Mouse (Mus musculus): Measurements from ENCODE around the gene Gm43064. TPM values are rescaled to one million over a fixed set of nuclear protein-coding genes. Genes with fewer than 3 reads are reported as not detected.

The Gm43064 gene
- total and polyA plus RNA-seq, 2 experiments from 2014 or later: 0.37 to 0.50 TPM

DNA sequence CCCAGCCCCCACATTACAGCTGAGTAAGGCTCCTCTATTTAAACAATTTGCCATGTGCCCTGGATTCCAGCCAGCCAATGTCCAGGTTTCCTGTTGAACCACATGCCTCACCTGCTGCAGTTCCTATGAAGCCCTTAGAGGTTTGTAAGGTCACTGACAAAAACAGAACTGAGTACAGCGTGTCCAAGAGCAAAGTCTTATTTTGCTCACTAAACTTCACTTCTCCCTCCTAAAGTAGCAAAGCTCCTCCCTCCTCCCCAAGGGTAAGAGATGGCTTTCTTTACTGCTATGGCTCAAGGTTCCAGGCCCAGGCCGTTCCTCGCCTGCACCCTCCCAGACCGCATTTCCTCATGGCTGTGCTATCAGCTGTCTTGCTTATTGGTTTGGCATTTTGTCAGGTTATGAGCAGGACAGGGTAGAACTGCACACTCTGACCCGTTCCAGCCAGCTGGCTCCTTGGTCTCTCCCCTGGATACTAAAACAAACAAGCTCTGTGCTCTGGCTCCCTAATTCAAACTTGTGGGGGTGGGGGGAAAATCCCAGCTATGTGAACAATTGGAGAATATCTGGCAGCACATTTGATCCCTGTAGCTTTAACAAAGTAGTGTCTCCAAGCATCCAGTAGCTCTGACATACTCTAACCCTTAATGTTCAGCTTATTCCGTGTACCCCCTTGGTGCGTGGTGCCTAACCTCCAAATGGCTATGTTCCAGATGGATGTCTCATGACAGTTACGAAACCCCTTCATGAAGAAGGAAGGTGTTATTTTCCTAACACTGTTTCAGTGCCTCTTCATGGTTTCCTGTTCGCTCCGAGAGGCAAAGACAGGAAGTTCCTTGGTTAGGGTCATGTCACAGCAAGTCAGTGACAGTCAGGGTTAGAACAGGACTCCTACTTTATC, 7.5 kb upstream of the Gm43064 start:
- Histone ChIP-seq H3K4me2 (ENCODE audit: low read depth, low read length) (peak overlapping the region; percentile 38), H3K9me3 (replicated peaks; ENCODE audit: control insufficient read depth, low read length) (no peaks in the 10 kb centered on the region), H3K4me3 (ENCODE audit: low read depth, low read length) (no peak overlapping the region), H3K36me3 (replicated peaks; ENCODE audit: control insufficient read depth, insufficient read depth, low read length) (peaks cover 29% of the 10 kb centered on the region), H3K9ac (replicated peaks; ENCODE audit: low read depth, low read length) (0 out of 2 replicates have a peak overlapping the region, but pooled peaks have one; percentile 25), H3K4me1 (ENCODE audit: control insufficient read depth, insufficient read depth) (peaks cover 9% of the 10 kb centered on the region; the same call in 1 of the 2 replicates), H3K27me3 (ENCODE audit: control insufficient read depth, insufficient read depth, low read length) (no peaks in the 10 kb centered on the region), H3K27ac (ENCODE audit: low read depth) (peak overlapping the region; percentile 96)
- WGBS: 17% methylated on average over 10 of the region's 10 CpGs
- DNase-seq (ENCODE audit: low spot score) (peak; percentile 97), ATAC-seq (ENCODE audit: insufficient read depth, low read depth) (peak; percentile 99)
- TF ChIP-seq EP300 (IDR thresholded peaks at IDR 0.05; ENCODE audit: low read depth) (peak; percentile 89), CTCF (IDR thresholded peaks at IDR 0.05; ENCODE audit: low read depth) (no peak; the same call in 1 of the 2 replicates)

DNA sequence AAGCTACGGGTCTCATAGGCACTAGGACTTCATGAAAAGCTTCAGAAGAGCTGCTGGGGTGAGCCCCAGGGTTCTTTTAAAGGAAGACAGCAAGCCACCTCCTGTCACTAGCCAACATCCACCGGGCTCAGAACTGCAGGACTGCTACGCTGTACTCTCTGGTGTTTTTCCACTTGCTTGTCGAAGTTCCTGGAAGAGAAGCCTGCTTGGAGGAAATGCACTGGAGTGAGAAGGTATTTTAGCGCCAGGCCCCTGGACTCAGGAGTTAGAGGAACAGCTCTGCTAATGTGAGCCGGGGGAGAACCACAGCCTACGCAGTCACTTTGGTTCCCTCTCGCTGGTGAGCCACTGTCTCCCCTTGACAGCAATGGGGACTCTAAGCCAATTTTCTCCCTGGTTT, 6.5 kb upstream of the Gm43064 start:
- no peak overlapping the region for H3K9ac ChIP-seq (replicated peaks; ENCODE audit: low read depth, low read length)
- WGBS: 65% methylated on average over 8 of the region's 8 CpGs
- ATAC-seq (ENCODE audit: insufficient read depth, low read depth) (no peak), DNase-seq (ENCODE audit: low spot score) (no peak)
- H3K4me2 ChIP-seq (ENCODE audit: low read depth, low read length): no peak overlapping the region
- TF ChIP-seq EP300 (IDR thresholded peaks at IDR 0.05; ENCODE audit: low read depth): no peak
- no peak for TF ChIP-seq CTCF (IDR thresholded peaks at IDR 0.05; ENCODE audit: low read depth)
- H3K27ac ChIP-seq (ENCODE audit: low read depth): peak overlapping the region; percentile 96
- no peaks in the 10 kb centered on the region for H3K9me3 ChIP-seq (replicated peaks; ENCODE audit: control insufficient read depth, low read length)
- peaks cover 29% of the 10 kb centered on the region for H3K36me3 ChIP-seq (replicated peaks; ENCODE audit: control insufficient read depth, insufficient read depth, low read length)
- peaks cover 9% of the 10 kb centered on the region; the same call in 1 of the 2 replicates for H3K4me1 ChIP-seq (ENCODE audit: control insufficient read depth, insufficient read depth)
- no peak overlapping the region for H3K4me3 ChIP-seq (ENCODE audit: low read depth, low read length)
- H3K27me3 ChIP-seq (ENCODE audit: control insufficient read depth, insufficient read depth, low read length): no peaks in the 10 kb centered on the region

DNA sequence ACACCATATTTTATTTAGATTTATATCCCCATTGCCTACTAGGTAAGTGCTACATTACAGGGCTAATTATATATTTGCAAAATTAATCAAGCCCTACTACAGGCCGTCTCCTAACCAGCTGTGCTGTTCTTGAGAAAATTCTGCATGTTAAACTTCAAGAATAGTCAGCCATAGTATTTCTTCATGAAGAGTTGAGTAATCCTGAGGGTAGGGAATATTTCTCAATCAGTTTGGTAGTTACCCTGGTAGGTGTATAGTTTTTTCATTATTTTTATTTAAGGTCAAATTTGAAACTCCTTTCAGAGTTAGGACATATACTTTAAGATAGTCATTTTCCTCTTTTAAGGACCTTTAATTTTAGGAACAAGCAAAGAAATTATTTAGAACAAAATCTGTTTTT, 3.7 kb upstream of the Gm43064 start:
- Histone ChIP-seq H3K4me2 (ENCODE audit: low read depth, low read length) (no peak overlapping the region), H3K27ac (ENCODE audit: low read depth) (no peak overlapping the region), H3K4me1 (ENCODE audit: control insufficient read depth, insufficient read depth) (peaks cover 9% of the 10 kb centered on the region; the same call in 1 of the 2 replicates), H3K9ac (replicated peaks; ENCODE audit: low read depth, low read length) (no peak overlapping the region), H3K4me3 (ENCODE audit: low read depth, low read length) (no peak overlapping the region), H3K9me3 (replicated peaks; ENCODE audit: control insufficient read depth, low read length) (no peaks in the 10 kb centered on the region), H3K36me3 (replicated peaks; ENCODE audit: control insufficient read depth, insufficient read depth, low read length) (peaks cover 29% of the 10 kb centered on the region), H3K27me3 (ENCODE audit: control insufficient read depth, insufficient read depth, low read length) (no peaks in the 10 kb centered on the region)
- no peak for DNase-seq (ENCODE audit: low spot score)
- TF ChIP-seq CTCF (IDR thresholded peaks at IDR 0.05; ENCODE audit: low read depth): no peak
- 93% methylated on average over 1 of the region's 1 CpGs for WGBS
- ATAC-seq (ENCODE audit: insufficient read depth, low read depth): no peak

DNA sequence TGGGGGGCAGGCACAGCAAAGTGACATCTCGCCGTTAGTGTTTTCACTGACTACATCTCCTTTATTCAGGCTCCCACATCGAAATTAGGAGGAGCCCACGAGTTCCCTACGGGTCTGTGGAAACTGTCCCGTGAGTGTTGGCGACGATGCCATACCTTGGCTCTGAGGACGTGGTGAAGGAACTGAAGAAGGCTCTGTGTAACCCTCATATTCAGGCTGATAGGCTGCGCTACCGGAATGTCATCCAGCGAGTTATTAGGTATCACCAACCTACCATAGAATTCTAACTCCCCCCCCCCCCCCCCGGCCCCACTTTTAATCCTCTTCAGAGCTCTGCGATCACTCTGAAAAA, 402 bp downstream of the Gm43064 start:
- Histone ChIP-seq H3K4me1 (ENCODE audit: control insufficient read depth, insufficient read depth) (no peaks in the 10 kb centered on the region), H3K27me3 (ENCODE audit: control insufficient read depth, insufficient read depth, low read length) (no peaks in the 10 kb centered on the region), H3K36me3 (replicated peaks; ENCODE audit: control insufficient read depth, insufficient read depth, low read length) (peaks cover 32% of the 10 kb centered on the region), H3K9ac (replicated peaks; ENCODE audit: low read depth, low read length) (peak overlapping the region; percentile 65), H3K4me2 (ENCODE audit: low read depth, low read length) (peak overlapping the region; percentile 62), H3K4me3 (ENCODE audit: low read depth, low read length) (peak overlapping the region; percentile 74), H3K27ac (ENCODE audit: low read depth) (peak overlapping the region; percentile 92), H3K9me3 (replicated peaks; ENCODE audit: control insufficient read depth, low read length) (no peaks in the 10 kb centered on the region)
- WGBS: 2% methylated on average over 14 of the region's 14 CpGs
- no peak for TF ChIP-seq EP300 (IDR thresholded peaks at IDR 0.05; ENCODE audit: low read depth)
- no peak for TF ChIP-seq CTCF (IDR thresholded peaks at IDR 0.05; ENCODE audit: low read depth)
- no peak for DNase-seq (ENCODE audit: low spot score)
- 0 out of 2 replicates have a peak, but pooled peaks have one; percentile 12 for ATAC-seq (ENCODE audit: insufficient read depth, low read depth)

DNA sequence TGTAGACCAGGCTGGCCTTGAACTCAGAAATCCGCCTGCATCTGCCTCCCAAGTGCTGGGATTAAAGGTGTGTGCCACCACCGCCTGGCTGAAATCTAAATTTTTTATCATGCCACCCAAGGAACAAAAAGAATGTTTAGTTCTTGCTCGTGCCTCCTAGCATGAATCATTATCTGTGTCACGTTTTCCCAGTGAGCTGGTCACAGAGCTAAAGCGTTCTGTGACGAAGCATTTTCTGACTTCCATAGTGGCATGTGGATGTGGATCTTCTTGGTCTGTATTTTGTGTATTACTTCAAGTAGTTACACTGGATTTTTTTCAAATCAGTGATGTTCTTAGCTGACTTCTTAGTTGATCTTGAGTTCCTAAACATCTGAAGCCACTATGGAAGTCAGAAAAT, 1.6 kb downstream of the Gm43064 start:
- Histone ChIP-seq H3K27me3 (ENCODE audit: control insufficient read depth, insufficient read depth, low read length) (no peaks in the 10 kb centered on the region), H3K9me3 (replicated peaks; ENCODE audit: control insufficient read depth, low read length) (no peaks in the 10 kb centered on the region), H3K4me1 (ENCODE audit: control insufficient read depth, insufficient read depth) (no peaks in the 10 kb centered on the region), H3K36me3 (replicated peaks; ENCODE audit: control insufficient read depth, insufficient read depth, low read length) (peaks cover 35% of the 10 kb centered on the region), H3K4me2 (ENCODE audit: low read depth, low read length) (no peak overlapping the region), H3K27ac (ENCODE audit: low read depth) (no peak overlapping the region), H3K9ac (replicated peaks; ENCODE audit: low read depth, low read length) (no peak overlapping the region), H3K4me3 (ENCODE audit: low read depth, low read length) (no peak overlapping the region)
- no peak for DNase-seq (ENCODE audit: low spot score)
- no peak for ATAC-seq (ENCODE audit: insufficient read depth, low read depth)
- TF ChIP-seq EP300 (IDR thresholded peaks at IDR 0.05; ENCODE audit: low read depth) (no peak), CTCF (IDR thresholded peaks at IDR 0.05; ENCODE audit: low read depth) (no peak)
- WGBS: 84% methylated on average over 6 of the region's 6 CpGs

Measured in heart, postnatal 0 days (tissue).